Mouse (Mus musculus) C2C12 (cell line): ENCODE measurements around the gene Tecpr2.

Experiments used
- CEBPB ChIP-seq: IDR thresholded peaks from one replicate; pipeline ENCODE4 v1.6.1; 2011; ENCODE audit warnings: low read depth, mild to moderate bottlenecking, control low read depth, moderate library complexity
- CTCF ChIP-seq: IDR thresholded peaks from one replicate; pipeline ENCODE4 v1.5.1; 2011; ENCODE audit not compliant: control insufficient read depth, insufficient read depth, insufficient read length
- FOSL1 ChIP-seq: IDR thresholded peaks from one replicate; pipeline ENCODE4 v1.8.0; 2011; ENCODE audit warnings: mild to moderate bottlenecking, low read length; ENCODE audit not compliant: poor library complexity, insufficient read depth, severe bottlenecking
- MAX ChIP-seq: IDR thresholded peaks from one replicate; pipeline ENCODE4 v1.6.1; 2011; ENCODE audit warnings: mild to moderate bottlenecking, control low read depth
- MYOD1 ChIP-seq: IDR thresholded peaks from one replicate; pipeline ENCODE4 v1.6.1; 2011; ENCODE audit warnings: low read depth; ENCODE audit not compliant: control insufficient read depth, insufficient read length
- MYOG ChIP-seq: IDR thresholded peaks from one replicate; pipeline ENCODE4 v1.6.1; 2011; ENCODE audit not compliant: control insufficient read depth, insufficient read length; ENCODE audit errors: extremely low read depth

DNA sequence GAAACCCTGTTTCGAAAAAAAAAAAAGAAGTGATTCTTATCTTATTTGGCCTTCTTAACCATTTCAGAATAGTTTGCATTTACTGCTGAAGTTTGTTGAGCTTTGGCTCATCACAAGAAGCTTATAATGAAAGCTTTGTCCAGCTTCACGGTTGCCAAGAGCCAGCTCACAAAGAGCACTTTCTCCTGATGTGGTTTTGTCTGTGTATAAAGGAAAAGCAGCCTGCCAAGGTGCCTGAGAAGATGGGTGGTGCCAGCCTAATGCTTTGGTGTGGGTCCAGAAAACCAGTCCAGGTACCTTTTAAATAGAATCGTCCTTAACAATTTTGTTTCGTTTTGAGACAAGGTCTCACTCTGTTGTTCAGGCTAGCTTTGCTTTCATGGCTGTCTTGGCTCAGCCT, 13.0 kb downstream of the Tecpr2 start:
- TF ChIP-seq MAX (no peak), MYOG (no peak), CTCF (no peak), MYOD1 (no peak), FOSL1 (no peak), CEBPB (no peak)
